Mouse (Mus musculus) liver, adult 2 months (tissue): ENCODE data around the gene Gldc. TPM values are rescaled to one million over a fixed set of nuclear protein-coding genes. Genes with fewer than 3 reads are reported as not detected.

Source experiments
- DNase-seq: peaks from one replicate; pipeline ENCODE4 v3.0.0-alpha.2; 2011; ENCODE audit warnings: low read depth, low spot score; ENCODE audit errors: extremely low read depth
- H3K27ac ChIP-seq: fragments of 200-500 bp; replicated peaks from 2 replicates; pipeline ENCODE4 v1.5.1; 2012; ENCODE audit warnings: low read depth, mild to moderate bottlenecking, control low read depth, inconsistent platforms, low read length; ENCODE audit not compliant: insufficient read depth
- H3K27me3 ChIP-seq: fragments of 200-500 bp; 2 replicates; pipeline ENCODE4 v1.6.1; 2012; ENCODE audit warnings: mild to moderate bottlenecking, moderate library complexity, low read length, inconsistent platforms; ENCODE audit not compliant: control insufficient read depth, insufficient read depth
- H3K36me3 ChIP-seq: fragments of 200-500 bp; 2 replicates; pipeline ENCODE4 v1.6.1; 2012; ENCODE audit warnings: low read length, inconsistent platforms; ENCODE audit not compliant: control insufficient read depth, insufficient read depth
- H3K4me1 ChIP-seq: fragments of 200-500 bp; 2 replicates; pipeline ENCODE4 v1.6.1; 2011; ENCODE audit warnings: low read length; ENCODE audit not compliant: control insufficient read depth, insufficient read depth
- H3K4me3 ChIP-seq: fragments of 200-500 bp; 2 replicates; pipeline ENCODE4 v1.5.1; 2011; ENCODE audit warnings: low read depth, mild to moderate bottlenecking, control low read depth, low read length, moderate library complexity; ENCODE audit not compliant: insufficient read depth
- H3K79me2 ChIP-seq: fragments of 200-500 bp; 2 replicates; pipeline ENCODE4 v1.6.1; 2012; ENCODE audit warnings: inconsistent platforms, mild to moderate bottlenecking, low read length, moderate library complexity; ENCODE audit not compliant: control insufficient read depth, insufficient read depth
- H3K9ac ChIP-seq: fragments of 200-500 bp; 2 replicates; pipeline ENCODE4 v1.6.1; 2012; ENCODE audit warnings: low read depth, mild to moderate bottlenecking, control low read depth, inconsistent platforms, low read length
- CTCF ChIP-seq: fragments of 200-500 bp; IDR thresholded peaks from 2 replicates; pipeline ENCODE4 v1.5.1; 2011; ENCODE audit warnings: low read depth, low read length, control low read depth
- POLR2A ChIP-seq: fragments of 200-500 bp; IDR thresholded peaks from 2 replicates; pipeline ENCODE4 v1.6.1; 2011; ENCODE audit warnings: low read length, control low read depth; ENCODE audit not compliant: insufficient read depth; ENCODE audit errors: extremely low read depth
- WGBS: fragments of 180-500 bp; shearing (Covaris S2); methylation state at CpG from one replicate; pipeline ENCODE4 v1.1.7; 2018; 5-methylcytosine and 5-hydroxymethylcytosine counted together
- polyA plus RNA-seq: library from polyadenylated mRNA; depleted of rRNA; stranded (reverse); fragments of >200 nt; gene quantifications from 2 replicates; pipeline ENCODE4 v1.2.3, GENCODE M21; 2012
- total RNA-seq: library from RNA; depleted of rRNA; stranded (reverse); fragments of >200 nt; gene quantifications from 2 replicates; pipeline ENCODE4 v1.2.3, GENCODE M21; 2014

Gldc gene
- total and polyA plus RNA-seq, 2 experiments = 64.2 to 94.1 TPM

DNA sequence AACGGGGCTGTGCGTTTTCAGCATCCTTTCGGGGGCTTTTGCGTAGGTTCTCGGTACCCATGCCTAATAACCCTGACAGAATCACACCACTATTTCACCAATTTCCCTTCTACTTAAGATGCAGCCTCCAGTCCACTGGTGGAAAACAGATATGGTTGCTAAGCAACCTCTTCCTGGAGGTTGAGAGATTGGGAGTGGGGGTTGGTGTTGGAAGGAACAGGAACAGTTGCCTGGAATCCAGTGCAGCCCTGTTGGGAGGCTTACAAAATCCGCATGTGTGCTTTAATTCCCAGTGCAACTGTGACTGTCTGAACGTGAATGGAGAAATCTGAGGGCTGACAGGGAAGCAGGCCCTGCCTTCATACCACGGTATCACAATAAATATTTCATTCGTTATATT is 57.5 kb downstream of the Gldc start:
- H3K79me2 ChIP-seq = no peaks in the 10 kb centered on the region
- peaks cover 10% of the 10 kb centered on the region for H3K36me3 ChIP-seq
- no peak overlapping the region for H3K4me3 ChIP-seq
- no peak overlapping the region for H3K9ac ChIP-seq
- H3K4me1 ChIP-seq = peaks cover 10% of the 10 kb centered on the region
- no peak overlapping the region for H3K27ac ChIP-seq
- TF ChIP-seq POLR2A (no peak), CTCF (no peak)
- 78% methylated on average over 9 of the region's 9 CpGs for WGBS
- DNase-seq = no peak
- no peaks in the 10 kb centered on the region for H3K27me3 ChIP-seq

DNA sequence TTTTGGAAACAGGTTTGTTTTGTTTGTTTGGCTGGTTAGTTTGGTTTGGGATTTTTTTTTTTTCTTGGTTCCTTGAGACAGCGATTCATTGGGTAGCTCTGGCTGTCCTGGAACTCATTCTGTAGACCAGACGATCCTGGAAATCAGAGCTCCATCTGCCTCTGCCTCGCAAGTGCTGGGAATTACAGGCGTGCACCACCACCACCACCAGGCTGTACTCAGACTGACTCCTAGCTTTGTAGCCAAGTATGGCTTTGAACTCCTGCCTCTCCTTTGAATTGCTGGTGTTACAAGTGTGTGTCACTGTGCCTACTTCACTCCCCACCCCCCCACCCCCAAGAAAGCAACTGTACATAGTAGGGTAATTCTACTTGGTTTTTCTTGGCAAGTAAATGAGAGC is 58.0 kb downstream of the Gldc start:
- peaks cover 12% of the 10 kb centered on the region for H3K36me3 ChIP-seq
- H3K27ac ChIP-seq = no peak overlapping the region
- H3K79me2 ChIP-seq = no peaks in the 10 kb centered on the region
- 77% methylated on average over 4 of the region's 4 CpGs for WGBS
- no peak overlapping the region for H3K4me3 ChIP-seq
- H3K27me3 ChIP-seq = no peaks in the 10 kb centered on the region
- TF ChIP-seq CTCF (no peak), POLR2A (no peak)
- H3K9ac ChIP-seq = no peak overlapping the region
- DNase-seq = no peak
- peaks cover 12% of the 10 kb centered on the region for H3K4me1 ChIP-seq

GRCm38 (mm10) chr19:30115606-30116005 is 59.6 kb downstream of the Gldc start:
- H3K27me3 ChIP-seq = no peaks in the 10 kb centered on the region
- no peak overlapping the region for H3K4me3 ChIP-seq
- 90% methylated on average over 5 of the region's 5 CpGs for WGBS
- DNase-seq = no peak
- peaks cover 16% of the 10 kb centered on the region for H3K4me1 ChIP-seq
- H3K36me3 ChIP-seq = peaks cover 9% of the 10 kb centered on the region
- H3K9ac ChIP-seq = no peak overlapping the region
- no peak for TF ChIP-seq POLR2A
- no peak for TF ChIP-seq CTCF
- H3K79me2 ChIP-seq = no peaks in the 10 kb centered on the region
- no peak overlapping the region for H3K27ac ChIP-seq

- Histone ChIP-seq H3K4me3 (no peak overlapping the region), H3K9ac (no peak overlapping the region), H3K79me2 (no peaks in the 10 kb centered on the region), H3K27me3 (no peaks in the 10 kb centered on the region), H3K36me3 (peaks cover 10% of the 10 kb centered on the region), H3K27ac (no peak overlapping the region), H3K4me1 (peaks cover 16% of the 10 kb centered on the region)
- TF ChIP-seq POLR2A (no peak), CTCF (no peak)
- no peak for DNase-seq
- WGBS = 80% methylated on average over 14 of the region's 14 CpGs
These were observed 60.2 kb downstream of the Gldc start for GRCm38 (mm10) chr19:30114919-30115441.

GRCm38 (mm10) chr19:30112961-30113688 is 62.1 kb downstream of the Gldc start:
- 92% methylated on average over 16 of the region's 16 CpGs for WGBS
- TF ChIP-seq CTCF = no peak
- no peak for TF ChIP-seq POLR2A
- H3K27ac ChIP-seq = no peak overlapping the region

DNA sequence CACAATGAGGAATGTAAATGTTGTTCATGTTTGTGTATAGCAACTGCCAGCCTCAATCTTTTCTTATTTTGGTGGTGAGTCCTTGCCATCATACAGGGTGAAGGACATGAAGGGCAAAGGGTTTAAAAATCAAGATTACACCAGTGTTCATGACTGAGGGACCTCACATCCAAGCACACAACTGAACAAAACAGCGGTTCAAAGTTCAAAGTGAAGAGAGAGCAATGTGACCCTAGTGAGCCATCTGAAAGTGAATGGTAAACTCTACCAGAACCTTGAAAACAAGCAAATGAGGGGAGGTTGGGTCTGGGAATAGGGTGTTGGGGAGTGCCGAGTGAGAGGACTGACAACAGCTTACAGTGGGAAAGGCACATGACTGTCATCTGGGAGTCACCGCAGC is 63.8 kb downstream of the Gldc start:
- H3K4me1 ChIP-seq = peaks cover 13% of the 10 kb centered on the region
- TF ChIP-seq POLR2A (no peak), CTCF (no peak)
- H3K27me3 ChIP-seq = no peaks in the 10 kb centered on the region
- 55% methylated on average over 3 of the region's 3 CpGs for WGBS
- peak; percentile 91 for DNase-seq
- H3K79me2 ChIP-seq = no peaks in the 10 kb centered on the region
- no peak overlapping the region for H3K9ac ChIP-seq
- peak overlapping the region; percentile 48 for H3K27ac ChIP-seq
- H3K4me3 ChIP-seq = no peak overlapping the region
- H3K36me3 ChIP-seq = peaks cover 15% of the 10 kb centered on the region

More at GRCm38 (mm10) chr19:30112961-30113688, 62.1 kb downstream of the Gldc start:
- DNase-seq = no peak
- Histone ChIP-seq H3K27me3 (no peaks in the 10 kb centered on the region), H3K9ac (no peak overlapping the region), H3K4me3 (no peak overlapping the region), H3K36me3 (peaks cover 12% of the 10 kb centered on the region), H3K4me1 (peaks cover 11% of the 10 kb centered on the region), H3K79me2 (no peaks in the 10 kb centered on the region)
